In genomic region chr16:90390731-90391130, GRCm38 (mm10) we compare ENCODE assay signal across 22 mouse cellular contexts. TPM values are rescaled to one million over a fixed set of nuclear protein-coding genes. Genes with fewer than 3 reads are reported as not detected.
DNase-seq lines count a peak whose midpoint lies in the region; ATAC-seq and TF ChIP-seq lines count a peak whose summit lies in the region.
"Had no signal": no experiment of that assay in that cellular context is flagged by ENCODE, and none has a peak within 500 bp of the region (broad histone marks: within the 10 kb centered on the region; RNA-seq: fewer than 3 reads in every experiment).

No protein-coding gene starts in this region.

- DNase-seq in forebrain, postnatal 0 days, result no peak
- DNase-seq in forebrain, embryonic 11.5 days (ENCODE audit: low spot score), result no peak
- peak; percentile 54 for DNase-seq in kidney, adult 9 months
- DNase-seq in adrenal gland, postnatal 25 days, result peak; percentile 62
- peak; percentile 40 for DNase-seq in lung, postnatal 36 days
- no peak for DNase-seq in layer of hippocampus, adult 11-12 months (ENCODE audit: low spot score)
- DNase-seq: cerebellum, adult 18-20 months; heart, postnatal 14 days; layer of hippocampus, postnatal 36 days; thymus, postnatal 36 days had no signal

- peaks cover 7% of the 10 kb centered on the region; the same call in 1 of the 2 replicates for H3K36me3 ChIP-seq in forebrain, postnatal 0 days (ENCODE audit: insufficient read depth)
- peaks cover 10% of the 10 kb centered on the region for H3K36me3 ChIP-seq in forebrain, embryonic 11.5 days (ENCODE audit: control insufficient read depth, insufficient read depth, low read length)
- H3K36me3 ChIP-seq in kidney, embryonic 16.5 days (ENCODE audit: insufficient read depth, low read length), result peaks cover 23% of the 10 kb centered on the region
- peaks cover 22% of the 10 kb centered on the region for H3K36me3 ChIP-seq in hindbrain, embryonic 13.5 days

- no peak overlapping the region for H3K9ac ChIP-seq in forebrain, postnatal 0 days
- H3K9ac ChIP-seq in forebrain, embryonic 11.5 days (ENCODE audit: low read length), result no peak overlapping the region
- H3K9ac ChIP-seq in kidney, embryonic 16.5 days (replicated peaks; ENCODE audit: low read length), result no peak overlapping the region
- no peak overlapping the region for H3K9ac ChIP-seq in hindbrain, embryonic 13.5 days
- H3K9ac ChIP-seq: liver, embryonic 14.5 days had no signal

- H3K4me1 ChIP-seq in forebrain, postnatal 0 days (ENCODE audit: insufficient read depth), result peaks cover 10% of the 10 kb centered on the region; the same call in 1 of the 2 replicates
- peaks cover 5% of the 10 kb centered on the region; the same call in 1 of the 2 replicates for H3K4me1 ChIP-seq in forebrain, embryonic 11.5 days (replicated peaks; ENCODE audit: control insufficient read depth, insufficient read depth, low read length)
- H3K4me1 ChIP-seq in kidney, embryonic 16.5 days (ENCODE audit: insufficient read depth, low read length), result peaks cover 32% of the 10 kb centered on the region
- peaks cover 50% of the 10 kb centered on the region for H3K4me1 ChIP-seq in hindbrain, embryonic 13.5 days (replicated peaks)

- H3K4me2 ChIP-seq in forebrain, postnatal 0 days (ENCODE audit: low read depth), result peak overlapping the region; percentile 88; the same call in 1 of the 2 replicates
- no peak overlapping the region for H3K4me2 ChIP-seq in forebrain, embryonic 11.5 days (ENCODE audit: low read depth, low read length, severe bottlenecking)
- no peak overlapping the region for H3K4me2 ChIP-seq in kidney, embryonic 16.5 days (replicated peaks; ENCODE audit: low read depth, low read length)
- no peak overlapping the region for H3K4me2 ChIP-seq in hindbrain, embryonic 13.5 days
- H3K4me2 ChIP-seq: midbrain, embryonic 11.5 days had no signal

- no peak for TF ChIP-seq CTCF in forebrain, postnatal 0 days (IDR thresholded peaks at IDR 0.05; ENCODE audit: low read depth)

- H3K27me3 ChIP-seq in forebrain, postnatal 0 days (ENCODE audit: insufficient read depth, low read length), result no peaks in the 10 kb centered on the region
- no peaks in the 10 kb centered on the region for H3K27me3 ChIP-seq in forebrain, embryonic 11.5 days (ENCODE audit: control insufficient read depth, insufficient read depth, low read length)
- no peaks in the 10 kb centered on the region for H3K27me3 ChIP-seq in kidney, embryonic 16.5 days (ENCODE audit: insufficient read depth, low read length)
- H3K27me3 ChIP-seq in hindbrain, embryonic 13.5 days, result no peaks in the 10 kb centered on the region
- H3K27me3 ChIP-seq: Patski had no signal

- WGBS in forebrain, postnatal 0 days, result 63% methylated on average over 16 of the region's 16 CpGs
- WGBS in forebrain, embryonic 11.5 days, result 92% methylated on average over 16 of the region's 16 CpGs
- WGBS in kidney, embryonic 16.5 days, result 92% methylated on average over 16 of the region's 16 CpGs
- WGBS in hindbrain, embryonic 13.5 days, result 91% methylated on average over 16 of the region's 16 CpGs

- ATAC-seq in forebrain, postnatal 0 days, result no peak
- ATAC-seq in forebrain, embryonic 11.5 days (replicated peaks; ENCODE audit: low FRiP score), result no peak
- ATAC-seq in kidney, embryonic 16.5 days (ENCODE audit: low FRiP score, low TSS enrichment), result no peak
- no peak for ATAC-seq in hindbrain, embryonic 13.5 days (ENCODE audit: low FRiP score)
- ATAC-seq: CD4-positive, CD25-positive, alpha-beta regulatory T cell, adult 4 months; hindbrain, embryonic 16.5 days; intestine, embryonic 16.5 days; Patski had no signal

- H3K9me3 ChIP-seq in forebrain, postnatal 0 days (ENCODE audit: low read length), result no peaks in the 10 kb centered on the region
- H3K9me3 ChIP-seq in forebrain, embryonic 11.5 days (ENCODE audit: control insufficient read depth, low read length), result no peaks in the 10 kb centered on the region; the same call in 1 of the 2 replicates
- peaks cover 7% of the 10 kb centered on the region; the same call in 1 of the 2 replicates for H3K9me3 ChIP-seq in kidney, embryonic 16.5 days (ENCODE audit: low read length)
- H3K9me3 ChIP-seq in hindbrain, embryonic 13.5 days, result peaks cover 7% of the 10 kb centered on the region; the same call in 1 of the 2 replicates

- no peak overlapping the region for H3K27ac ChIP-seq in forebrain, postnatal 0 days (ENCODE audit: low read depth, low read length)
- H3K27ac ChIP-seq in forebrain, embryonic 11.5 days (ENCODE audit: low read depth, low read length), result no peak overlapping the region
- no peak overlapping the region for H3K27ac ChIP-seq in kidney, embryonic 16.5 days (ENCODE audit: low read length)
- H3K27ac ChIP-seq in hindbrain, embryonic 13.5 days, result no peak overlapping the region
- H3K27ac ChIP-seq: forebrain, embryonic 10.5 days; kidney, postnatal 0 days; layer of hippocampus, adult 2 months; liver, embryonic 14.5 days had no signal

- no peak overlapping the region for H3K4me3 ChIP-seq in forebrain, postnatal 0 days (ENCODE audit: low read depth, low read length)
- no peak overlapping the region for H3K4me3 ChIP-seq in forebrain, embryonic 11.5 days (ENCODE audit: low read depth, low read length)
- no peak overlapping the region for H3K4me3 ChIP-seq in kidney, embryonic 16.5 days (ENCODE audit: low read length)
- no peak overlapping the region for H3K4me3 ChIP-seq in hindbrain, embryonic 13.5 days
- H3K4me3 ChIP-seq: forebrain, embryonic 10.5 days; layer of hippocampus, adult 2 months had no signal

RNA-seq across cellular contexts. Expression of gene Hunk, which starts 4.9 kb away (rescaled TPM):
- 12.9 and 20.6 TPM in 2 replicates for total RNA-seq in forebrain, postnatal 0 days (2014; rRNA removed)
- polyA plus RNA-seq in forebrain, postnatal 0 days (2015; fragmentation: Nextera tagmentation; extraction: Ambion mirVana), result 4.2 and 5.2 TPM in 2 replicates
- polyA plus RNA-seq in forebrain, embryonic 11.5 days (2014; fragmentation: Nextera tagmentation; extraction: Ambion mirVana), result 17.6 and 19.1 TPM in 2 replicates
- 11.3 and 12.7 TPM in 2 replicates for polyA plus RNA-seq in kidney, embryonic 16.5 days (2015; fragmentation: Nextera tagmentation; extraction: Ambion mirVana)
- total RNA-seq in adrenal gland, postnatal 25 days (2021), result 5.9 and 6.3 TPM in 2 replicates
- 7.3 and 7.8 TPM in 2 replicates for polyA plus RNA-seq in hindbrain, embryonic 13.5 days (2015; fragmentation: Nextera tagmentation; extraction: Ambion mirVana)
- total RNA-seq: granulocyte monocyte progenitor cell, adult 5-6 weeks had no signal
- polyA plus RNA-seq: CD4-positive, CD25-positive, alpha-beta regulatory T cell, adult 4 months had no signal

Comparison
In these comparisons a context has a peak if more than half of its experiments do, and no peak if none do; other contexts are left out.
1. DNase-seq: peak in kidney, adult 9 months (single experiment), adrenal gland, postnatal 25 days (single experiment) and lung, postnatal 36 days (single experiment); none in forebrain, postnatal 0 days (single experiment), forebrain, embryonic 11.5 days (single experiment) and layer of hippocampus, adult 11-12 months (single experiment).